Mouse (Mus musculus): ENCODE data around the gene Sfr1. TPM values are rescaled to one million over a fixed set of nuclear protein-coding genes. Genes with fewer than 3 reads are reported as not detected.

Gene Sfr1
- total RNA-seq, 1 experiment from 2014 or later, result 139 TPM

DNA sequence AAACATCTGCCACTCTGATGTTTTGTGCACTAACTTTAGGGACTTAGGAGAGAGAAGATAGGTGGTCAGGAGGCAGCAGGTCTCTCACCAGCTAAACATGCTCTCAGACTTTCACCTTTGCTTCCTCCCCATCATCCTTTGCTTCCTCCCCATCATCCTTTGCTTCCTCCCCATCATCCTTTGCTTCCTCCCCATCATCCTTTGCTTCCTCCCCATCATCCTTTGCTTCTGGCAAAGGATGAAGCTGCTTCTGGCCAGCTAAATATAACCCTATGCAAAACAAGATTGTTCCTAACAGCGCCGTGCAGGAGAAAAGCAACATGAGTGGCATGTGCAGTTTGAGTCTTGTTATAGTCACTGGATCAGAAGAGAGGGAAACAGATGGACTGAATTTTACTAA is 15.6 kb downstream of the Sfr1 start:
- no peak for ATAC-seq (ENCODE audit: extremely low read depth, insufficient number of reproducible peaks, low FRiP score, poor library complexity, severe bottlenecking)

DNA sequence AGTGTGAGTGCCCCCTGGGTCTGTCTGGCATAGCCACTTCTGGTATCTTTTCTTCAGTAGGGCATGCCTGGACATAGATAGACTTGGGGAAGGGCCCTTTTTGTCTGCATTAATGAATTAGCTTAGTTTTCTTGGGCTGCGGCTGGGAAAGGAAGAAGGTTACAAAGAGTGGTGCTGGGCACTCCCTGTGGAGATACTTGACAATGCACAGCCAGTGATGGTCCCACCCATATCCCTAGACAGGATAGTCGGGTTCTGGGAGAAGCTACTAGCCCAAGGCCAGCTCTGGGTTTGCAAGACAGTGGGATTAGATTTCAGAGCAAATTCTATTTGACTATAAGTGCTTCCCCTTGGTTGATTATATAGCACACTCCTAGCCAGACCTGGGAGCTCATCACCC is 17.5 kb downstream of the Sfr1 start:
- no peak for ATAC-seq (ENCODE audit: extremely low read depth, insufficient number of reproducible peaks, low FRiP score, poor library complexity, severe bottlenecking)

DNA sequence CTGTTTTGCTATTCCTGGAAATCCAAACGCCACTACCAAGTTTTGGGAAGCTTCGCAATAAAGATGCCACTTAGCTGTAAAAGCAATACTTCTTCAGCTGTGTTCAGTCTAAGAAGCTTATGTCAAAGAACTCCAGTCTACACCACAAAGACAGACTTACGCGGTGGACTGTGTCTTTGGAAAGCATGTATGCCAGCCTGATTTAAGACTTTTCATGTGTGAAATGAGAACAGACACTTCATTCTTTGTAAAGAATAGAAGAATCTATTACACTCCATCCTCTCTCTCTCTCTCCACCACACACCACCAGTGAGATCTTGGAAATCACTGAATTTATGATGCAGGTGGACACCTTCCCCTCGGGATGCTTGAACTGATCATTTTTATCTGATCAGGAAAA is 18.9 kb downstream of the Sfr1 start:
- no peak for ATAC-seq (ENCODE audit: extremely low read depth, insufficient number of reproducible peaks, low FRiP score, poor library complexity, severe bottlenecking)

DNA sequence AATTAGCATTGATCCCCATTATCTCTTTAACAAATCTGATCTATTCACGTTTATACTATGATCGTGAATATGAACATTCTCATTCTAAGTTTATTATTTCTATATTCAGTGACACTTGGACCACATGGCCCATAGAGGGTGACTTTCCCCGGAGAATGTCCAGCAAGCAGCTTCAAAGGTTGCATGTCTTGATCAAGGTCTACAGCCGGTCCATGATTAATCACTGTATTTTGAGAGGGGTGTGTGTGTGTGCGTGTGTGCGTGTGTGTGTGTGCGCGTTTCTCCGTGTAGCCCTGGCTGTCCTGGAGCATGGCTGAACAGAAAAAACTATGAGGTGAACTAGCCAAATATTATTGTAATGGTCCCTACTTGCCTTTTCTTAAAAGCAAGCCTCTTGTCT is 21.0 kb downstream of the Sfr1 start:
- no peak for ATAC-seq (ENCODE audit: extremely low read depth, insufficient number of reproducible peaks, low FRiP score, poor library complexity, severe bottlenecking)

DNA sequence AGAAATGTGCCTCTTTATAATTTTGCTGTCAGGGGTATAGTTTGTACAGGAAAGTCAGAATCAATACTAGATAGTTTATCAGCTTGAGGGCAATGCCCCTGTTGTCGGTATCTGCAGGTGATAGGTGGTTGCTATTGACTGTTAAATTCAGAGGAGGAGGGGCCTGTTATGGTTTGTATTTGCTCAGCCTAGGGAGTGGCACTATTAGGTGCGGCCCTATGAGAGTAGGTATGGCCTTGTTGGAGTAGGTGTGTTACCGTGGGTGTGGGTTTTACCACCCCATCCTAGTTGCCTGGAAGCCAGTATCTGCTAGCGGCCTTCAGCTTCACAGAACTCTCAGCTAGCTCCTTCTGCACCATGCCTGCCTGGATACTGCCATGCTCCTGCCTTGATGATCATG is 22.4 kb downstream of the Sfr1 start:
- no peak for ATAC-seq (ENCODE audit: extremely low read depth, insufficient number of reproducible peaks, low FRiP score, poor library complexity, severe bottlenecking)

DNA sequence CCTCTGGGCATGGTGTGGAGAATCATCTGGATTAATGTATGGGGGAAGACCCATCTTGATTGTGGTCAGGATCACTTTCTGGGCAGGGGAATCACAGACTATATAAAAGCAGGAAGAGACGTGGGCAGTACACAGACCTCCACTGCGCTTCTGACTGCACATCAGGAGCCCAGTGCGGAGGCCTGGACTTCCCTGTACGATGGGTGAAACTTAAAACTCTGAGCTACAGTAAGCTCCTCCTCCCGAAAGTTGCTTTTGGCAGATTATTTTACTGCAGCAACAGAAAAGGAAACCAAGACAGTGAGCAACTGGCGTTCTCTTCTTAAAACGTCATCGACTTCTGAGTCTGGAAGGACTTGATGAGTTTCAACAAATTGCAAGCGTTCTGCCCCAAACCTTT is 23.4 kb downstream of the Sfr1 start:
- ATAC-seq (ENCODE audit: extremely low read depth, insufficient number of reproducible peaks, low FRiP score, poor library complexity, severe bottlenecking), result no peak

DNA sequence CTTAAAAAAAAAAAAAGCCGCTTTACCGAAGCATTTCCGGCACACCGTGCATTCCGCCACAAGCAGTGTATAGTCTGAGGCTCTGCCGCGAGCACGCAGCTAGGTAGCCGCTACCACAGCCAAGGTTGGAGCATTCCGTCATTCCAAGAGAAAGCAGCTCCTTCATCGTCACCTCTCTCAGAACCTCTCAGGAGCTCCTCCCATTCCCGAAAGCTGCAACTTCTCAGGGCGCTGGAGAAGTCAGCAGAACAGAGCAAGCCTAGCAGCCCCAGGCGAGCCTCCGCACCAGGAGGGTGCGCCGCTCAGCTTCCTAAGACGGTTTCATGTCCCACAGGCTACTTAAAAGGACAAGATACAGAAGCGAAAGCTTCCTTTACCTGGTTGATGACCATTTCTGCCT is 24.1 kb downstream of the Sfr1 start:
- ATAC-seq (ENCODE audit: extremely low read depth, insufficient number of reproducible peaks, low FRiP score, poor library complexity, severe bottlenecking), result no peak

DNA sequence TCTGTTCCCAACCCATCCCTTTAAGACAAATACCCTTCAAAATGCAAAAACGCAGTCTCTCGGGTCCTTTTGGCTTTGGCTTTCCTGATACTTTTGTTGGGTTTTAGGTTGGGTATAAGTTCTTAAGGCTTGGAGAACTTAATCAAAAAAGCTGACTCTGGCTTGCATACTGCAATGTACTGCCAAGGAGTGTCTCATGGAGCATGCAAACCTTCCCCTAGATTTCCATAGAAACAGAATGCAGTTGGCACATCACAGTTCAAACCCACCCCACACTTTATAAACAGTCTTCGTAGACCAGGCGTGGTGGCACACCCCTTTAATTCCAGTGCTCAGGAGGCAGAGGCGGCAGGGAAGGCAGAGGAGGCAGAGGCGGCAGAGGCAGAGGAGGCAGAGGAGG is 46.4 kb downstream of the Sfr1 start:
- no peak for ATAC-seq (ENCODE audit: extremely low read depth, insufficient number of reproducible peaks, low FRiP score, poor library complexity, severe bottlenecking)

DNA sequence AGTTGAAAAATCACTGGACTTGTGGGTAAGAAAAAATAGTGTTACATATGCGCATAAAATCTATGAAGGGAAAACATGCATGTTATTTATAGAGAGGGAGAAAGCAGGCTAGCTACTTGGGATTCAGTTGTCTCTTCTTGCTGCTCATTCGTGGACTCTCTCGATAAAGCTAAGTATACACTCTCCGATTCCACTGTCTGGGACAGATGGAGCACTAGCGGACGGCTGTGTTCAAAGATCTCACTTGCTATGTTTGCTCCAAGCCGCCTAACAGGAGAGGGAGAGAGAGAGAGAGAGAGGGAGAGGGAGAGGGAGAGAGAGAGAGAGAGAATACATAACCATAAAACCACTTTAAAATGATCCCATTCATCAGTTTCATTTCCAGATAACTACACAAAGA is 48.7 kb downstream of the Sfr1 start:
- no peak for ATAC-seq (ENCODE audit: extremely low read depth, insufficient number of reproducible peaks, low FRiP score, poor library complexity, severe bottlenecking)

DNA sequence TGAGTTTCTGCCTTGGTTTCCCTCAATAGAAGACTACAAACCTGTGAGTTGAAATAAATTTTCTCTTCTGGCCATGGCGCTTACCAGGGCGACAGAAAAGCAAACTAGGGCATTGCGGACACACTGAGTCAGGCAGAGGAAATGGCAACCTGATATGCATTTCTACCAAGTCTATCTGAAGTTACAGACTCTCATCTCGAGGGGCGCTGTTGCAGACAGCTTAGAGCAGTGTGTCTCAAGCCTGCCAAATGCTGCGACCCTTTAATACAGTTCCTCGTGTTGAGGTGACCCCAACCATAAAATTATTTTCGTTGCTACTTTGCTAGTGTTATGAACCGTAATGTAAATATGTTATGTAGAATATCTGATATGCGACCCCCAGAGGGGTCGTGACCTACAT is 49.5 kb downstream of the Sfr1 start:
- ATAC-seq (ENCODE audit: extremely low read depth, insufficient number of reproducible peaks, low FRiP score, poor library complexity, severe bottlenecking), result no peak

DNA sequence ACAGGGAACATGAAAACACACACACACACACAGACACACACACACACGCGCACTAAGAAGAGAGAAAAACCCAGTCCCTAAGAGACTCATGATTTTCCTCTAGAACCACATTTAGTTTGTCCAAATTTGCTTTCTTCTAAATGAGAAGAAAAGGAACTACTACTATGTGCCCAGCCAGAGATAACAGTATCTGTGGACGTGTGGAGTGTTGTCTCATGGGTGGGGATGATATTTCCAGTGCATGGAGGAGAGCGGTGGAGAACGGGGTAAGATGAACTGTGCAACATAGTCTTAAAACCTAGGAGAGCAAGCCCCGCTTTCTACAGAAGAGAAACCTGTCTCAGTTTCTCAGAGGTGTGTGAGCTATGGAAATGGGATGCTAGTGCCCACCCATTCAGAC is 52.4 kb downstream of the Sfr1 start:
- ATAC-seq (ENCODE audit: extremely low read depth, insufficient number of reproducible peaks, low FRiP score, poor library complexity, severe bottlenecking), result no peak

Other genes starting within 250 kb of the Sfr1 start
- gene Stn1, start 194.2 kb upstream of the Sfr1 start, total RNA-seq (2017), result 25.0 and 26.6 TPM in 2 replicates
- gene Slk, start 152.0 kb upstream of the Sfr1 start, total RNA-seq (2017), result 165 and 167 TPM in 2 replicates
- not detected in 2 replicates for gene Col17a1, start 39.6 kb upstream of the Sfr1 start, total RNA-seq (2017)
- gene Gsto1, start 123.3 kb downstream of the Sfr1 start, total RNA-seq (2017), result 117 and 147 TPM in 2 replicates
- 1.9 TPM in 1 of 2 replicates, not detected in the other for gene Gsto2, start 133.9 kb downstream of the Sfr1 start, total RNA-seq (2017)
- 0.23 and 0.49 TPM in 2 replicates for gene Cfap43, start 187.6 kb downstream of the Sfr1 start, total RNA-seq (2017)
- 74.8 and 79.2 TPM in 2 replicates for gene Itprip, start 187.6 kb downstream of the Sfr1 start, total RNA-seq (2017)
- not detected in 2 replicates for gene Cfap58, start 206.0 kb downstream of the Sfr1 start, total RNA-seq (2017)

All from neutrophil, adult 5-6 weeks (primary cell).